Mouse (Mus musculus): ENCODE data around the gene Tmem39a. TPM values are rescaled to one million over a fixed set of nuclear protein-coding genes. Genes with fewer than 3 reads are reported as not detected.
A peak's percentile ranks its signal among the peaks of the same experiment; 100 is the strongest.

Gene Tmem39a
- polyA plus RNA-seq, 1 experiment from 2014 or later: 31.0 TPM

- H3K4me3 ChIP-seq (ENCODE audit: low read depth, low read length): no peak overlapping the region
- no peaks in the 10 kb centered on the region for H3K27me3 ChIP-seq (ENCODE audit: control insufficient read depth, insufficient read depth, low read depth, low read length)
- H3K36me3 ChIP-seq (ENCODE audit: control insufficient read depth, insufficient read depth): no peaks in the 10 kb centered on the region
- H3K27ac ChIP-seq (ENCODE audit: low read length): no peak overlapping the region
- no peak overlapping the region for H3K9ac ChIP-seq (ENCODE audit: low read depth, low read length)
- no peak for ATAC-seq (ENCODE audit: low read depth)
- no peak overlapping the region for H3K4me2 ChIP-seq (ENCODE audit: low read depth, low read length)
- H3K9me3 ChIP-seq (replicated peaks; ENCODE audit: control insufficient read depth, low read length): no peaks in the 10 kb centered on the region
- H3K4me1 ChIP-seq (ENCODE audit: control insufficient read depth, low read depth, low read length): no peaks in the 10 kb centered on the region
- WGBS (ENCODE audit: insufficient replicate concordance): 23% methylated on average over 6 of the region's 6 CpGs
Measured at GRCm38 (mm10) chr16:38619054-38619453, 60.6 kb downstream of the Tmem39a start.

GRCm38 (mm10) chr16:38620696-38621450, 62.4 kb downstream of the Tmem39a start:
- ATAC-seq (ENCODE audit: low read depth): no peak
- no peaks in the 10 kb centered on the region for H3K36me3 ChIP-seq (ENCODE audit: control insufficient read depth, insufficient read depth)
- WGBS (ENCODE audit: insufficient replicate concordance): 70% methylated on average over 16 of the region's 16 CpGs

GRCm38 (mm10) chr16:38622283-38622682, 63.8 kb downstream of the Tmem39a start:
- 44% methylated on average over 2 of the region's 2 CpGs for WGBS (ENCODE audit: insufficient replicate concordance)
- Histone ChIP-seq H3K4me2 (ENCODE audit: low read depth, low read length) (no peak overlapping the region), H3K27ac (ENCODE audit: low read length) (no peak overlapping the region), H3K4me3 (ENCODE audit: low read depth, low read length) (no peak overlapping the region), H3K27me3 (ENCODE audit: control insufficient read depth, insufficient read depth, low read depth, low read length) (no peaks in the 10 kb centered on the region), H3K4me1 (ENCODE audit: control insufficient read depth, low read depth, low read length) (no peaks in the 10 kb centered on the region), H3K9ac (ENCODE audit: low read depth, low read length) (no peak overlapping the region), H3K36me3 (ENCODE audit: control insufficient read depth, insufficient read depth) (no peaks in the 10 kb centered on the region), H3K9me3 (replicated peaks; ENCODE audit: control insufficient read depth, low read length) (no peaks in the 10 kb centered on the region)
- no peak for ATAC-seq (ENCODE audit: low read depth)

More at GRCm38 (mm10) chr16:38620696-38621450, 62.4 kb downstream of the Tmem39a start:
- Histone ChIP-seq H3K4me1 (ENCODE audit: control insufficient read depth, low read depth, low read length) (no peaks in the 10 kb centered on the region), H3K4me2 (ENCODE audit: low read depth, low read length) (no peak overlapping the region), H3K27me3 (ENCODE audit: control insufficient read depth, insufficient read depth, low read depth, low read length) (no peaks in the 10 kb centered on the region), H3K27ac (ENCODE audit: low read length) (no peak overlapping the region), H3K9ac (ENCODE audit: low read depth, low read length) (no peak overlapping the region), H3K4me3 (ENCODE audit: low read depth, low read length) (no peak overlapping the region), H3K9me3 (replicated peaks; ENCODE audit: control insufficient read depth, low read length) (no peaks in the 10 kb centered on the region)

GRCm38 (mm10) chr16:38624303-38624702, 65.8 kb downstream of the Tmem39a start:
- no peaks in the 10 kb centered on the region for H3K27me3 ChIP-seq (ENCODE audit: control insufficient read depth, insufficient read depth, low read depth, low read length)
- 64% methylated on average over 11 of the region's 11 CpGs for WGBS (ENCODE audit: insufficient replicate concordance)
- no peak for ATAC-seq (ENCODE audit: low read depth)

GRCm38 (mm10) chr16:38625411-38625810, 66.9 kb downstream of the Tmem39a start:
- Histone ChIP-seq H3K9ac (ENCODE audit: low read depth, low read length) (no peak overlapping the region), H3K27me3 (ENCODE audit: control insufficient read depth, insufficient read depth, low read depth, low read length) (no peaks in the 10 kb centered on the region; the same call in 1 of the 2 replicates), H3K4me2 (ENCODE audit: low read depth, low read length) (no peak overlapping the region), H3K9me3 (replicated peaks; ENCODE audit: control insufficient read depth, low read length) (no peaks in the 10 kb centered on the region), H3K4me3 (ENCODE audit: low read depth, low read length) (no peak overlapping the region), H3K36me3 (ENCODE audit: control insufficient read depth, insufficient read depth) (no peaks in the 10 kb centered on the region), H3K4me1 (ENCODE audit: control insufficient read depth, low read depth, low read length) (no peaks in the 10 kb centered on the region), H3K27ac (ENCODE audit: low read length) (no peak overlapping the region)
- 69% methylated on average over 7 of the region's 7 CpGs for WGBS (ENCODE audit: insufficient replicate concordance)
- no peak for ATAC-seq (ENCODE audit: low read depth)

More at GRCm38 (mm10) chr16:38624303-38624702, 65.8 kb downstream of the Tmem39a start:
- Histone ChIP-seq H3K36me3 (ENCODE audit: control insufficient read depth, insufficient read depth) (no peaks in the 10 kb centered on the region), H3K4me3 (ENCODE audit: low read depth, low read length) (no peak overlapping the region), H3K9me3 (replicated peaks; ENCODE audit: control insufficient read depth, low read length) (no peaks in the 10 kb centered on the region), H3K9ac (ENCODE audit: low read depth, low read length) (no peak overlapping the region), H3K4me2 (ENCODE audit: low read depth, low read length) (no peak overlapping the region), H3K4me1 (ENCODE audit: control insufficient read depth, low read depth, low read length) (no peaks in the 10 kb centered on the region), H3K27ac (ENCODE audit: low read length) (no peak overlapping the region)

- no peaks in the 10 kb centered on the region; the same call in 1 of the 2 replicates for H3K27me3 ChIP-seq (ENCODE audit: control insufficient read depth, insufficient read depth, low read depth, low read length)
- H3K9ac ChIP-seq (ENCODE audit: low read depth, low read length): no peak overlapping the region
- 54% methylated on average over 10 of the region's 10 CpGs for WGBS (ENCODE audit: insufficient replicate concordance)
- no peak overlapping the region for H3K4me3 ChIP-seq (ENCODE audit: low read depth, low read length)
- no peaks in the 10 kb centered on the region for H3K4me1 ChIP-seq (ENCODE audit: control insufficient read depth, low read depth, low read length)
- no peak overlapping the region for H3K27ac ChIP-seq (ENCODE audit: low read length)
- H3K4me2 ChIP-seq (ENCODE audit: low read depth, low read length): no peak overlapping the region
- no peak for ATAC-seq (ENCODE audit: low read depth)
- H3K9me3 ChIP-seq (replicated peaks; ENCODE audit: control insufficient read depth, low read length): no peaks in the 10 kb centered on the region
- H3K36me3 ChIP-seq (ENCODE audit: control insufficient read depth, insufficient read depth): no peaks in the 10 kb centered on the region
Measured at GRCm38 (mm10) chr16:38625811-38626369, 67.4 kb downstream of the Tmem39a start.

- Histone ChIP-seq H3K36me3 (ENCODE audit: control insufficient read depth, insufficient read depth) (no peaks in the 10 kb centered on the region), H3K4me3 (ENCODE audit: low read depth, low read length) (no peak overlapping the region), H3K27ac (ENCODE audit: low read length) (no peak overlapping the region), H3K4me1 (ENCODE audit: control insufficient read depth, low read depth, low read length) (no peaks in the 10 kb centered on the region), H3K4me2 (ENCODE audit: low read depth, low read length) (no peak overlapping the region), H3K9ac (ENCODE audit: low read depth, low read length) (no peak overlapping the region), H3K27me3 (ENCODE audit: control insufficient read depth, insufficient read depth, low read depth, low read length) (no peaks in the 10 kb centered on the region; the same call in 1 of the 2 replicates), H3K9me3 (replicated peaks; ENCODE audit: control insufficient read depth, low read length) (no peaks in the 10 kb centered on the region)
- no peak for ATAC-seq (ENCODE audit: low read depth)
- 34% methylated on average over 6 of the region's 6 CpGs for WGBS (ENCODE audit: insufficient replicate concordance)
Measured at GRCm38 (mm10) chr16:38632147-38632546, 73.6 kb downstream of the Tmem39a start.

GRCm38 (mm10) chr16:38635833-38636390, 77.4 kb downstream of the Tmem39a start:
- Histone ChIP-seq H3K36me3 (ENCODE audit: control insufficient read depth, insufficient read depth) (no peaks in the 10 kb centered on the region), H3K9me3 (replicated peaks; ENCODE audit: control insufficient read depth, low read length) (no peaks in the 10 kb centered on the region), H3K9ac (ENCODE audit: low read depth, low read length) (no peak overlapping the region), H3K4me3 (ENCODE audit: low read depth, low read length) (no peak overlapping the region), H3K27me3 (ENCODE audit: control insufficient read depth, insufficient read depth, low read depth, low read length) (no peaks in the 10 kb centered on the region), H3K4me1 (ENCODE audit: control insufficient read depth, low read depth, low read length) (no peaks in the 10 kb centered on the region), H3K4me2 (ENCODE audit: low read depth, low read length) (no peak overlapping the region), H3K27ac (ENCODE audit: low read length) (no peak overlapping the region)
- no peak for ATAC-seq (ENCODE audit: low read depth)
- 38% methylated on average over 8 of the region's 8 CpGs for WGBS (ENCODE audit: insufficient replicate concordance)

- WGBS (ENCODE audit: insufficient replicate concordance): 23% methylated on average over 9 of the region's 9 CpGs
- Histone ChIP-seq H3K4me3 (ENCODE audit: low read depth, low read length) (peak overlapping the region; percentile 8; the same call in 1 of the 2 replicates), H3K9ac (ENCODE audit: low read depth, low read length) (no peak overlapping the region), H3K27ac (ENCODE audit: low read length) (no peak overlapping the region), H3K27me3 (ENCODE audit: control insufficient read depth, insufficient read depth, low read depth, low read length) (no peaks in the 10 kb centered on the region), H3K36me3 (ENCODE audit: control insufficient read depth, insufficient read depth) (no peaks in the 10 kb centered on the region), H3K4me2 (ENCODE audit: low read depth, low read length) (no peak overlapping the region), H3K9me3 (replicated peaks; ENCODE audit: control insufficient read depth, low read length) (no peaks in the 10 kb centered on the region), H3K4me1 (ENCODE audit: control insufficient read depth, low read depth, low read length) (no peaks in the 10 kb centered on the region)
- ATAC-seq (ENCODE audit: low read depth): no peak
Measured at GRCm38 (mm10) chr16:38636682-38637081, 78.2 kb downstream of the Tmem39a start.

Data from liver, embryonic 16.5 days (tissue).